Mouse (Mus musculus): Measurements from ENCODE around the gene Acss1.

DNA sequence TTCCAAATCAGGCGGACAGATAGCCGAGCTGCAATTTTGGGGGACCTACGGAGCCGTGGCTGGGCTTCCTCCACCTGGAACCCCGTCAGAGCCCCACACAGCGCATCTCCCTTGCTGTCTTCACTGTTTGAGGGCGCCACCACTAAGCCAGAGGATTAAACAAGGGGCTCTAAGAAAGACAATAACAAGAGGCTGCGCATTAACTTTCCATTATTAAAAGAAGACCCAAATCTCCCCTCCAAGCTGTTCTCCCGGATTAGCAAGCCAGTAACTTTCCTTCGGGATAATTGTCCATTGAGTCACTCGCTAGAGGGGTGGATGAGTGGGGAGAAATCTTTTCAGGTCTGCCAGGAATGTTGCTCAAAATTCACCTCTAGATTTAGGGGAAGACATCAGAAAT lies 21.9 kb upstream of the Acss1 start:
- TF ChIP-seq CTCF (IDR thresholded peaks at IDR 0.05; ENCODE audit: low read depth, low read length) (no peak), POLR2A (IDR thresholded peaks at IDR 0.05; ENCODE audit: borderline replicate concordance, low read depth, low read length) (no peak)

All from bone marrow macrophage, adult 2 months (primary cell).